Mouse (Mus musculus) lung, embryonic 14.5 days (tissue): ENCODE results near the gene Hlf. TPM values are rescaled to one million over a fixed set of nuclear protein-coding genes. Genes with fewer than 3 reads are reported as not detected.
A peak's percentile ranks its signal among the peaks of the same experiment; 100 is the strongest.

Experiments used
- ATAC-seq: fragments of 200-750 bp; cut with Nextera tagmentation; 2 replicates; pipeline ENCODE4 v1.8.0; 2017; ENCODE audit warnings: mild to moderate bottlenecking, moderate TSS enrichment, moderate library complexity; ENCODE audit not compliant: insufficient read depth
- DNase-seq: peaks from one replicate; pipeline ENCODE4 v3.0.0-alpha.2; 2015
- H3K27ac ChIP-seq: fragments of 300-500 bp; sonication (generic); 2 replicates; pipeline ENCODE4 v1.5.1; 2014; ENCODE audit warnings: low read depth, mild to moderate bottlenecking, moderate library complexity
- H3K27me3 ChIP-seq: fragments of 300-500 bp; sonication (generic); 2 replicates; pipeline ENCODE4 v1.6.1; 2014; ENCODE audit warnings: low read length, control low read depth; ENCODE audit not compliant: insufficient read depth
- H3K36me3 ChIP-seq: fragments of 300-500 bp; sonication (generic); 2 replicates; pipeline ENCODE4 v1.6.1; 2014; ENCODE audit warnings: control low read depth; ENCODE audit not compliant: insufficient read depth
- H3K4me1 ChIP-seq: fragments of 300-500 bp; sonication (generic); 2 replicates; pipeline ENCODE4 v1.6.1; 2014; ENCODE audit warnings: antibody characterized with exemption, control low read depth; ENCODE audit not compliant: insufficient read depth
- H3K4me2 ChIP-seq: fragments of 300-500 bp; sonication (generic); 2 replicates; pipeline ENCODE4 v1.6.1; 2014; ENCODE audit warnings: mild to moderate bottlenecking
- H3K4me3 ChIP-seq: fragments of 300-500 bp; sonication (generic); 2 replicates; pipeline ENCODE4 v1.5.1; 2014; ENCODE audit warnings: low read depth, low read length
- H3K9ac ChIP-seq: fragments of 300-500 bp; sonication (generic); 2 replicates; pipeline ENCODE4 v1.6.1; 2014
- H3K9me3 ChIP-seq: fragments of 300-500 bp; sonication (generic); 2 replicates; pipeline ENCODE4 v1.6.1; 2016; ENCODE audit warnings: low read depth, low read length, control low read depth
- CTCF ChIP-seq: IDR thresholded peaks from 2 replicates; pipeline ENCODE4 v1.5.1; 2016; ENCODE audit warnings: antibody characterized with exemption, low read depth
- WGBS: fragments of 180-500 bp; shearing (Covaris S2); extraction: QIAGEN DNeasy Blood & Tissue Kit; methylation state at CpG from one replicate; pipeline ENCODE4 v1.1.7; 2014; 5-methylcytosine and 5-hydroxymethylcytosine counted together
- polyA plus RNA-seq: library from polyadenylated mRNA; unstranded; fragments of >200 nt; fragmentation: Nextera tagmentation; extraction: Ambion mirVana; gene quantifications from 2 replicates; pipeline ENCODE4 v1.2.1, GENCODE M21; 2014

Gene Hlf
- 3.6 and 4.4 TPM in 2 replicates for polyA plus RNA-seq

DNA sequence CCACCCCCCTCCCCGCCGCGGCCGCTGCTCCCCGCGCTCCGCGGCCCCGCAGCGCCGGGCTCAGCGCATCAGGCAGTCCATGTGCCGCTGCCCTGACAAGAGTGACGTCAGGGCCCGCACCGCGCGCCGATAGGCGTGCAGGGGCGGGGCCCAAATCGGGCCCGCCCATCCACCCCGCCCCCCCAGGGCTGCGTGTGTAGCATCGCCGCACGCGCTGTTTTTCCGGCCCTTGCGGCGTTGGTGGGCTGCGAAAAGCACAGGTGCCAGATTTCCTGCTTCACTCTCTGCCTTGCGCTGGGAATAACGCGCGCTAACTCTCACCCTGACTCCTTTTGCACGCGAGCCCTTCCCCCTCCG lies at the start of gene Hlf:
TSS of gene Hlf (minus strand) at position 79 of the 357 bp plus-strand sequence.
- 0% methylated on average over 40 of the region's 40 CpGs for WGBS
- peak; percentile 95 for ATAC-seq
- Histone ChIP-seq H3K27me3 (peaks cover 10% of the 10 kb centered on the region; the same call in 1 of the 2 replicates), H3K4me2 (peak within 1 kb of the TSS; percentile 67), H3K9ac (peak within 1 kb of the TSS; percentile 7), H3K4me1 (peaks cover 5% of the 10 kb centered on the region; the same call in 1 of the 2 replicates), H3K36me3 (no peaks in the 10 kb centered on the region), H3K27ac (no peak within 1 kb of the TSS), H3K4me3 (peak within 1 kb of the TSS; percentile 42), H3K9me3 (no peaks in the 10 kb centered on the region)
- 0 out of 2 replicates have a peak, but pooled peaks have one; percentile 5 for TF ChIP-seq CTCF
- peak; percentile 97 for DNase-seq

DNA sequence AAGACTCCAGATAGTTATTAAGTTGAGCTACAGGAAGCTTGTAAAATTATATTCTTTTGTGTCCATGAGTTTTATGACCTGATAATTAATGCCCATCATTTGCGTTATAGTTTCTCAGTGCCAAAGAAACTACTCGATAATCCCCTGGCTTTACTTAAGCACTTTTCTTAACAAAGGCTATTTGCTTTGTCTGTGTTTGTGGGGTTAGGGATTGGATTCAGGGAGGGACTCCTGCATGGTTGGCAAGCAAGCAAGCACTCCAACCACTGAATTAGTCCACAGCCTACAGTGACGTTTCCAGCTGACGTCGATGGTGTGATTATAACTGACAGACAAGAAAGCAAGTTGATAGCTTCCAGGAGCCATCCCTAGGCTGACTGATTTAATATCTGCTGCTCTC lies 48.1 kb upstream of the Hlf start:
- Histone ChIP-seq H3K27me3 (no peaks in the 10 kb centered on the region), H3K4me3 (no peak overlapping the region), H3K4me2 (no peak overlapping the region), H3K4me1 (no peaks in the 10 kb centered on the region), H3K27ac (no peak overlapping the region), H3K9me3 (no peaks in the 10 kb centered on the region), H3K36me3 (no peaks in the 10 kb centered on the region), H3K9ac (no peak overlapping the region)
- 47% methylated on average over 5 of the region's 5 CpGs for WGBS
- TF ChIP-seq CTCF, result no peak
- DNase-seq (no peak), ATAC-seq (no peak)

DNA sequence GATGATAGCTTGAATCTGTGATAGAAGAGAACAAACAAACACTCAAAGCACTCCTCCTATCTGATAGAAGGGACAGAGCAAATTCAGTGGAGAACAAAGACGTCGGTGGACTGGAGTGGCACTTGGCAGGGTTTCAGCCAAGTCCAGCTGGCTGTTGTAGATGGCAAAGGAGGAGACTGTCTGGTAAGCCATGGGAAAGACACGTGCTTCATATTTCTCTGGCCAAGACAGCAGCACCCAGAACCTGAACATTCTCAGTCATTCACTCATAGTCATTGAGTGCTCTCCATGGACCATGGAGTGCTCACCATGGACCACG lies 34.5 kb upstream of the Hlf start:
- DNase-seq (no peak), ATAC-seq (no peak)
- H3K36me3 ChIP-seq, result no peaks in the 10 kb centered on the region
- WGBS, result 56% methylated on average over 4 of the region's 4 CpGs
- H3K9ac ChIP-seq, result no peak overlapping the region
- H3K4me3 ChIP-seq, result no peak overlapping the region
- H3K27me3 ChIP-seq, result no peaks in the 10 kb centered on the region
- H3K9me3 ChIP-seq, result no peaks in the 10 kb centered on the region
- no peak for TF ChIP-seq CTCF
- no peak overlapping the region for H3K4me2 ChIP-seq
- H3K4me1 ChIP-seq, result no peaks in the 10 kb centered on the region
- H3K27ac ChIP-seq, result no peak overlapping the region

DNA sequence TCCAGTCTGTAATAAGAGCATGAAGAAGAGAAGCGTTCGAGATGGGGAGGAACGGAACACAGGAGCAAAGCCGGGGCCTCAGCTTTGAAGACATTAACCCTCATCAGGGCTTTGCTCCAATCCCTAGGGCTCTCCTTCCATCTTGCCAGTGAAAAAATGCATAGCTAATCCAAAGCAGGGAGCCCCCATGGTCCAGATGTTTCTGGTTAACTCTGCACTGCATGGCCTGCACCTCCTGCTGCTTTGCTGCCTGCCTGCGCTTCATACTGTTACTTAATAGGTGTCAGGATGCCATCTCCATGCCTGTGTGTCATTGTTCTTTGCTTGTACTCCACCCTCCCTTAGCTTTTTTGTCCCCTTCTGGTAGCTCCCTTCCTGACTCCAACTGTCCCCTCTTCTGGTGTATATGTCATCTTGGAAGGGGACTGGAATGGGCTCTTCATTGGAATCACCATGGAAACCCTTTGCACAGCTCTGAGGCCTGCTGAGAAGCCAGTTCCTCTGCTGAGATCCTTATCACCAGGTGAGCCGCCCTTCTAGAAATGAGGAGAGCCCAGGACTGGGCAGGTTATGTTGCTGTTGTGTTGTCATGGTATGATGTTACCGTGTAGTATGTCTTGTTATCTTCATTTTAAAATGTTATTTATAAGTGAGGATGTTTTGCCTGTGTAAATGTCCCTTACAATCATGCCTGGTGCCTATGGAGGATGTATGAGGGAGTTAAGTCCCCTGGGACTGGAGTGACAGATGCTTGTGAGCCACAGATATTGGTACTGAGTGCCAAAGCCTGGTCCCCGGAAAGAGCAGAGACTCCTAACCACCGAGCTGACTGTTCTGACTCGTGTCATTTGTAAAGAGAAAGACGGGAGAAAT lies 33.9 kb upstream of the Hlf start:
- WGBS, result 52% methylated on average over 11 of the region's 11 CpGs
- Histone ChIP-seq H3K4me2 (no peak overlapping the region), H3K27ac (no peak overlapping the region), H3K9ac (no peak overlapping the region), H3K9me3 (no peaks in the 10 kb centered on the region), H3K36me3 (no peaks in the 10 kb centered on the region), H3K4me1 (no peaks in the 10 kb centered on the region), H3K27me3 (peaks cover 2% of the 10 kb centered on the region; the same call in 1 of the 2 replicates), H3K4me3 (no peak overlapping the region)
- ATAC-seq (no peak), DNase-seq (no peak)
- no peak for TF ChIP-seq CTCF

DNA sequence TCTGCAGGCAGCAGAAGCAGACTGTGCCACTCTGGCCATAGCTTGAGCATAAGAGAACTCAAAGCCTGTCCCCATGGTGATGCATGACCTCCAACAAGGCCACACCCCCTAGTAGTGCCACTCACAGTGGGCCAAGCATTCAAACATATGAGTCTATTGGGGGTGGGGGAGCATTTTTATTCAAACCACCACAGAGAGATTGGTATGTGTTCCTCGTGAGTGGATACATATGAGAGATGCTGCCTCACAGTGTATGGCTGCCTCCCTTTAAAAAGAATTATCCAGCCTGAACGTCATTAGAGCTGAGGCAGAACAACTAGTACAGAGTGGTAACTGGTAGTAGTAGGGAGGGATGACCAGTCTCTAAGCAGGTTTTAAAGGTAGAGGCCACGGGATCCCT lies 33.2 kb upstream of the Hlf start:
- Histone ChIP-seq H3K4me2 (no peak overlapping the region), H3K4me1 (no peaks in the 10 kb centered on the region), H3K9ac (no peak overlapping the region), H3K9me3 (no peaks in the 10 kb centered on the region), H3K27me3 (peaks cover 6% of the 10 kb centered on the region; the same call in 1 of the 2 replicates), H3K4me3 (no peak overlapping the region), H3K27ac (no peak overlapping the region), H3K36me3 (no peaks in the 10 kb centered on the region)
- no peak for TF ChIP-seq CTCF
- WGBS, result 57% methylated on average over 3 of the region's 3 CpGs
- DNase-seq, result no peak
- no peak for ATAC-seq

DNA sequence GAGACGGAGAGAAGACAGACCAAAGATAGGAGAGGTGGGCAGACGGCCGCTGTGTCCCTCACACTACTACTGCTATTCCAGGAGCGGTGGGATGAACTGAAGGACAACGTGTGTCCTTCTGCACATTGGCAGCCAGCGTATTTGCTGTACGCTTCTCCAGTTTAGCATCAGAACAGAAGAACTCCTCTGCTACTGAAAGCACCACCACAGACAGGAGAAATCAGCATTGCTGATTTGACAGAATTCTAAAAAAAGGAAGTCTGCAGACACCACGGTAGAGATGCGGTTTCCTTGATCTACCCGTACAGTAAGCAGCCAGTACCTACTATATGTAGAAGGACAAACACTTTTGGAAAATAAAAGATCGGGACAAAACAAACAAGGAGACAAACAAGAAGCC lies 29.0 kb upstream of the Hlf start:
- H3K9me3 ChIP-seq, result no peaks in the 10 kb centered on the region
- peaks cover 6% of the 10 kb centered on the region; the same call in 1 of the 2 replicates for H3K27me3 ChIP-seq
- no peaks in the 10 kb centered on the region for H3K36me3 ChIP-seq
- WGBS, result 91% methylated on average over 11 of the region's 11 CpGs
- no peak overlapping the region for H3K4me3 ChIP-seq
- no peak for ATAC-seq
- no peak overlapping the region for H3K27ac ChIP-seq
- H3K9ac ChIP-seq, result no peak overlapping the region
- no peak overlapping the region for H3K4me2 ChIP-seq
- DNase-seq, result no peak
- H3K4me1 ChIP-seq, result no peaks in the 10 kb centered on the region
- TF ChIP-seq CTCF, result no peak

DNA sequence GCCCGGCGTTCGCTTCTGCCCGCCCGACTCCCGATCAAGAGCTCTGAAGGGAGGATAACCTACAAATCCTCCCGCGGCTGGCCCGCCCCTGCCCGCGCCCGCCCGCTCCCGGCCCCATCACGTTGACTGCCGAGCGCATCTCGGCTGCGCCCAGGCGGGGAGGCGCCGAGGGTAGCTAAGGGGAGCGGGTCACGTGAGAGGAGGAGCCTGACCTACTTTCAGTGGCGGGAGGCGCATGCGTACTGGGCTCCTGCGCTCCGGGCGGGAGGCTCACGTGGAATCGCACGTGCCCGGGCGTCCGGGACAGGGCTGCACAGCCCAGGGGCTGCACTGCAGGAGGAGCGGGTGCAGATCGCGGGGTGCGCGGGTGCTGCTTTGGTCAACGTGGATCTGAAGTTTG lies 27.2 kb upstream of the Hlf start:
- H3K27ac ChIP-seq, result no peak overlapping the region

More for the DNA sequence above, 27.2 kb upstream of the Hlf start:
- peaks cover 6% of the 10 kb centered on the region; the same call in 1 of the 2 replicates for H3K27me3 ChIP-seq
- ATAC-seq, result peak; percentile 99
- H3K36me3 ChIP-seq, result no peaks in the 10 kb centered on the region
- no peaks in the 10 kb centered on the region for H3K9me3 ChIP-seq
- H3K4me1 ChIP-seq, result no peaks in the 10 kb centered on the region
- no peak for TF ChIP-seq CTCF
- under 1% methylated on average over 42 of the region's 42 CpGs for WGBS
- H3K9ac ChIP-seq, result peak overlapping the region; percentile 10; the same call in 1 of the 2 replicates
- peak overlapping the region; percentile 23 for H3K4me3 ChIP-seq
- DNase-seq, result peak; percentile 98
- peak overlapping the region; percentile 62 for H3K4me2 ChIP-seq
